ENCODE assay signal across 9 mouse cellular contexts in the genomic region with DNA sequence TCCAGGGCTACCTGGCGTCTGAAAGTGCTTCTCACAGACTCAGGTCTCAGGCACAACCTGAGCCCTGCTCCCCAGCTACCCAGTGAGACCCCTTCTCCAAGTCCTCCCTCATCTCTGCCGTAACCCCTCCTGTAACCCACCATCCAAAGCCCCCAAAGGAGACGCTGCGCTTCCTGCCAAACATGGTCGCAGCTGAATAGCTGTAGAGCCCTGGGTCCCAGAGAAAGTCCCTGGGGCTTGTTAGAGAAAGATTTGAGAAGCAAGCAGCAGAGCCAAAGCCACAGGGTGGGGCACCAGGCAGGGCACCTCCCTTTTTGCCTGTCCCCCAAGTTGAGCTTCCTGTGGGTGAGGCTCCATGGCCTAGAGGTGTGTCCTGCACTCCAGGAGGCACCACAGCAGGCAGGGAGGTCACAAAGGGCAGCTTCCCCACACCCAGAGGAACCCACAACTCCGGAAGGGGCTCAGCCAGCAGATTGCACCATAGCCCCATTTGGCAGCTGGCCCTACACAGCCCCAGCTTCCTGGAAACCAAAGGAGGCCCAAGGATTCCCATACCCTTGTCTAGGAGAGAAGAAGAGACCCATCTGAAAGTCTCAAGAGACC. TPM values are rescaled to one million over a fixed set of nuclear protein-coding genes. Genes with fewer than 3 reads are reported as not detected.
DNase-seq lines count a peak whose midpoint lies in the region; ATAC-seq lines count a peak whose summit lies in the region.
"Had no signal": no experiment of that assay in that cellular context is flagged by ENCODE, and none has a peak within 500 bp of the region (broad histone marks: within the 10 kb centered on the region; RNA-seq: fewer than 3 reads in every experiment).

No protein-coding gene starts in this region.

- H3K4me3 ChIP-seq in embryonic facial prominence, embryonic 12.5 days: no peak overlapping the region
- H3K4me3 ChIP-seq in embryonic facial prominence, embryonic 10.5 days: no peak overlapping the region
- peak overlapping the region; percentile 49 for H3K4me3 ChIP-seq in liver, embryonic 15.5 days (replicated peaks)
- H3K4me3 ChIP-seq: neural tube, embryonic 13.5 days had no signal

- H3K4me2 ChIP-seq in embryonic facial prominence, embryonic 12.5 days (replicated peaks): no peak overlapping the region
- peak overlapping the region; percentile 68 for H3K4me2 ChIP-seq in liver, embryonic 15.5 days
- H3K4me2 ChIP-seq: neural tube, embryonic 13.5 days had no signal

- no peak overlapping the region for H3K9ac ChIP-seq in embryonic facial prominence, embryonic 12.5 days
- peak overlapping the region; percentile 49 for H3K9ac ChIP-seq in liver, embryonic 15.5 days
- H3K9ac ChIP-seq: neural tube, embryonic 13.5 days had no signal

- H3K9me3 ChIP-seq in embryonic facial prominence, embryonic 12.5 days: no peaks in the 10 kb centered on the region
- H3K9me3 ChIP-seq in embryonic facial prominence, embryonic 10.5 days: no peaks in the 10 kb centered on the region
- no peaks in the 10 kb centered on the region for H3K9me3 ChIP-seq in liver, embryonic 15.5 days (replicated peaks)
- H3K9me3 ChIP-seq: neural tube, embryonic 13.5 days had no signal

- no peak overlapping the region for H3K27ac ChIP-seq in embryonic facial prominence, embryonic 12.5 days
- H3K27ac ChIP-seq in embryonic facial prominence, embryonic 10.5 days (replicated peaks): no peak overlapping the region
- H3K27ac ChIP-seq in liver, embryonic 15.5 days (replicated peaks): peak overlapping the region; percentile 99
- H3K27ac ChIP-seq: neural tube, embryonic 13.5 days had no signal

- 0 out of 2 replicates have a peak, but pooled peaks cover 2% of the 10 kb centered on the region for H3K4me1 ChIP-seq in embryonic facial prominence, embryonic 12.5 days
- no peaks in the 10 kb centered on the region for H3K4me1 ChIP-seq in embryonic facial prominence, embryonic 10.5 days
- H3K4me1 ChIP-seq in liver, embryonic 15.5 days (replicated peaks): peaks cover 96% of the 10 kb centered on the region

- DNase-seq in embryonic facial prominence, embryonic 10.5 days (ENCODE audit: low spot score): no peak
- peak; percentile 54 for DNase-seq in c-Kit-positive CD71-positive TER-119-negative erythroid progenitor cells, embryonic 14.5 days (ENCODE audit: low read depth)
- DNase-seq in spleen, adult 18-20 months: peak; percentile 20 to 43
- no peak for DNase-seq in left cerebral cortex, postnatal 25 days (ENCODE audit: low spot score in 2 of 2)
- no peak for DNase-seq in c-Kit-positive CD71-positive TER-119-positive erythroid progenitor cells, embryonic 14.5 days (ENCODE audit: low spot score)
- no peak for DNase-seq in testis, postnatal 14 days (ENCODE audit: low spot score)

- intact Hi-C loops in left cerebral cortex, postnatal 25 days (cut with DNase I): no loop called here

- peak; percentile 10; the same call in 1 of the 2 replicates for ATAC-seq in embryonic facial prominence, embryonic 12.5 days (ENCODE audit: insufficient number of reproducible peaks, insufficient read depth, low FRiP score, low TSS enrichment)
- peak; percentile 78 for ATAC-seq in liver, embryonic 15.5 days (ENCODE audit: insufficient read depth)

- WGBS in embryonic facial prominence, embryonic 12.5 days: 83% methylated on average over 6 of the region's 6 CpGs
- WGBS in embryonic facial prominence, embryonic 10.5 days: 69% methylated on average over 6 of the region's 6 CpGs
- 13% methylated on average over 6 of the region's 6 CpGs for WGBS in liver, embryonic 15.5 days (ENCODE audit: insufficient replicate concordance)

- no peaks in the 10 kb centered on the region for H3K36me3 ChIP-seq in embryonic facial prominence, embryonic 12.5 days
- H3K36me3 ChIP-seq in embryonic facial prominence, embryonic 10.5 days (replicated peaks): no peaks in the 10 kb centered on the region
- no peaks in the 10 kb centered on the region for H3K36me3 ChIP-seq in liver, embryonic 15.5 days (replicated peaks)
- H3K36me3 ChIP-seq: neural tube, embryonic 13.5 days had no signal

- H3K27me3 ChIP-seq in embryonic facial prominence, embryonic 12.5 days: no peaks in the 10 kb centered on the region
- no peaks in the 10 kb centered on the region for H3K27me3 ChIP-seq in embryonic facial prominence, embryonic 10.5 days (replicated peaks; ENCODE audit: low read depth, poor library complexity, severe bottlenecking)
- H3K27me3 ChIP-seq in liver, embryonic 15.5 days: no peaks in the 10 kb centered on the region
- H3K27me3 ChIP-seq: neural tube, embryonic 13.5 days had no signal

RNA-seq across cellular contexts. Expression of gene Rap1gap2, which starts 38.2 kb away (rescaled TPM):
- 3.6 and 3.7 TPM in 2 replicates for polyA plus RNA-seq in embryonic facial prominence, embryonic 12.5 days (2016; fragmentation: Nextera tagmentation; extraction: Ambion mirVana)
- 1.2 and 1.9 TPM in 2 replicates for polyA plus RNA-seq in embryonic facial prominence, embryonic 10.5 days (2016; fragmentation: Nextera tagmentation; extraction: Ambion mirVana)
- polyA plus RNA-seq in liver, embryonic 15.5 days (2015; fragmentation: Nextera tagmentation; extraction: Ambion mirVana): 0.76 and 0.81 TPM in 2 replicates
- 100 to 1,000 TPM; 175 to 205 TPM for total RNA-seq in left cerebral cortex, postnatal 25 days (2021)

RNA-seq across cellular contexts. Expression of gene Ccdc92b, which starts 46.8 kb away (rescaled TPM):
- polyA plus RNA-seq in embryonic facial prominence, embryonic 12.5 days (2016; fragmentation: Nextera tagmentation; extraction: Ambion mirVana): 1.4 and 2.0 TPM in 2 replicates
- 0.52 and 0.69 TPM in 2 replicates for polyA plus RNA-seq in embryonic facial prominence, embryonic 10.5 days (2016; fragmentation: Nextera tagmentation; extraction: Ambion mirVana)
- polyA plus RNA-seq in liver, embryonic 15.5 days (2015; fragmentation: Nextera tagmentation; extraction: Ambion mirVana): 13.7 and 17.7 TPM in 2 replicates
- 10 to 100 TPM; 26.1 to 26.3 TPM for total RNA-seq in left cerebral cortex, postnatal 25 days (2021)

Comparison
In these comparisons a context has a peak if more than half of its experiments do, and no peak if none do; other contexts are left out.
1. DNase-seq: peak in c-Kit-positive CD71-positive TER-119-negative erythroid progenitor cells, embryonic 14.5 days (single experiment) and spleen, adult 18-20 months (2 of 2); none in embryonic facial prominence, embryonic 10.5 days (single experiment), left cerebral cortex, postnatal 25 days (0 of 2), c-Kit-positive CD71-positive TER-119-positive erythroid progenitor cells, embryonic 14.5 days (single experiment) and testis, postnatal 14 days (single experiment).